Mouse (Mus musculus) skeletal muscle tissue, adult 2 months (tissue): ENCODE measurements around the gene Slc32a1.

ENCODE experiments used
- DNase-seq: peaks from one replicate; pipeline ENCODE4 v3.0.0-alpha.2; 2012; ENCODE audit warnings: low read depth, low spot score

Gene Slc32a1

GRCm38 (mm10) chr2:158612671-158613250, 2.2 kb downstream of the Slc32a1 start:
- DNase-seq: no peak

GRCm38 (mm10) chr2:158613541-158614417, 3.2 kb downstream of the Slc32a1 start:
- DNase-seq: no peak

GRCm38 (mm10) chr2:158614418-158614955, 3.9 kb downstream of the Slc32a1 start:
- no peak for DNase-seq

- DNase-seq: no peak
Observed at GRCm38 (mm10) chr2:158615161-158615680, 4.7 kb downstream of the Slc32a1 start.

DNA sequence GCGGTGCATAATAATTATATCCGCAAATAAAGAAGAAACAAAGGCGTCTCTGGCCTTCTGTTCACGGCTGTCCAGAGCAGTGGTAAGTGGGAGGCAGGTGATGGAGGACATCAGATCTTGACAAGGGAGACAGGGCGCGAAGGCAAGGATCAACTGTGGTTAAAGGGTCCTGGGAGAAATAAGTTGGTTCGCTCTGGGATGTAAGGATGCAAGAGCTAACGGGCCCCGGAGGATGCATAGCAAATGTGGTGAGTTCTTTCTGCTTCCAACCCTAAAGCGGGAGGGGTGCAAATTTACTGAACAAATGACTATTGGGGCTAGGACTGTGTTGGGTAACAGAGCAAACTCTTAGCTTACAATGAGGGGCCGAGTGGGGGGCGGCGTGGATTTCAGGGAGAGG, 5.1 kb downstream of the Slc32a1 start:
- no peak for DNase-seq

DNA sequence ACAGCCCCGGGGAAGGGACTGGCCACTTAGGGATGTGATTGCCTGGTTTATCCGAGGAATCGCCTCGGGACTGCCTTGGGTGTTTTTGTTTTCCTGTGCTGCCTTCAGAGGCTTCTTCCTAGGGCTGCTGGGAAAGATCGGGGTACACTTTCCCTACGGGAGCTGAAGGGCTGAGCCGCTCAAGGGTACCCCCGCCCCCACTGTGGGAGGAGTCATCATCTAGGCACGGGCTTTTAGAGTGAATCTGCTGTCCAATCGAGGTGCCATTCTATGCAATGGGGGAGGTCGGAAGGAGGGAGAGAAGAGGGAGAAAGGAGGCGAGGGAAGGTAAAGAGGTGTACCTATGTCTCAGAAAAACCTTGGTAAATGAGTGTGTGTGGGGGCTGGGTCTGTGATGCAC, 5.7 kb downstream of the Slc32a1 start:
- no peak for DNase-seq

DNA sequence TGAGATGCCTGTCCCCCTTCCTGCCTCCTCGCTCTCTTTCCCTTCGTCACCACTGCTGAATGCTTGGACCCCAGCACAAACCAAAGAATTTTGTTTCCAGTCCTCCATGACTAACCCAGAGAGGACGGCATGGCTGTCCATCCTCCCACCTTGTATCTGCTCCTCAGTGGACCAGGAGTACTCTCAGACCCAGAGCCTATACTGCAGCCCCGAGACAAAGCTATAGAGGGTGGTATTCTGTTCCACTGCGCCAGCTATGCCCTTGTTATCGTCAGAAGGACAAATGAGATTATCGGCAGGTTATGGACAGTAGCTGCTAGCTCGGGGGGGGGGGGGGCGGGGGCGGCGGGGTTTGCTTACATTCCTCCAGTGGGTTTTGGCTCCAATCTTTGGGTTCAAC, 6.2 kb downstream of the Slc32a1 start:
- no peak for DNase-seq

DNA sequence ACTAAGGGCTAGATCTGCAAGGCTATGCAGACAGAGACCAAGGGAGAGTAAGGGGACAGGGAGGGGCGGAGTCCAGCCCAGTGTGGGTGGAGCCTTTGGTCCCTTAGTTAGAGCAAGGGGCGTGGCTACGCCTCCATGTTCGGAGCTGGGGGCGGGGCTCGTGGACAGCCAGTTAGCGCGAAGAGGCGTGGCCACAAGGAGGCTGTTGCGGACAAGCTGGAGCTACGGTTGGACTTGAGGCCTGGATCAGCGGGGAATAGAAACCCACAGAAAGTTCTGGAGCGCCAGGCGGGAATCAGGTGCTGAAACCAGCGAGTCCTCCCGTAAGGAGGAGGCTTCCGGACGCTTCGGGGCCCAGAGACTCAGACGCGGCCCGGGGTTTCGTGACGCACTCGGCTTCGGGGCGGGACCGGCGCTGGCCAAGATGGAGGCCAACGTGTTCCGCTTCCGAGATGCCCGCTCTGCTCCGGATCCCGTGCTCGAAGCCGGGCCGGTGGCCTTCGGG, 14.2 kb downstream of the Slc32a1 start, which contains the start of gene Actr5:
Gene Actr5, plus strand, starts transcription at position 171 of the 505 bp plus-strand sequence.
- DNase-seq: peak; percentile 88

DNA sequence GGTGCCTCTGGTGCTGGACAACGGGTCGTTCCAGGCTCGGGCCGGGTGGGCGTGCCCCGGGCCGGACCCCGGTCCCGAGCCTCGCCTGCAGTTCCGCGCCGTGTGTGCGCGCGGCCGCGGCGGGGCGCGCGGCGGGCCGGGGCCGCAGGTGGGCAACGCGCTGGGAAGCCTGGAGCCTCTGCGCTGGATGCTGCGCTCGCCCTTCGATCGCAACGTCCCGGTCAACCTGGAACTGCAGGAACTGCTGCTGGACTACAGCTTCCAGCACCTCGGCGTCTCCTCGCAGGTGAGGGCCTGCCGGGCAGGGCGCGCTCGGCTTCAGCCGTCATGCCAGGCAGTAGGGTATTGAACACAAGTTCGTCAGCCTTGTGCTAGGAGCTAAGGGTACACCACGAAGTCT, 14.7 kb downstream of the Slc32a1 start:
- DNase-seq: no peak

DNA sequence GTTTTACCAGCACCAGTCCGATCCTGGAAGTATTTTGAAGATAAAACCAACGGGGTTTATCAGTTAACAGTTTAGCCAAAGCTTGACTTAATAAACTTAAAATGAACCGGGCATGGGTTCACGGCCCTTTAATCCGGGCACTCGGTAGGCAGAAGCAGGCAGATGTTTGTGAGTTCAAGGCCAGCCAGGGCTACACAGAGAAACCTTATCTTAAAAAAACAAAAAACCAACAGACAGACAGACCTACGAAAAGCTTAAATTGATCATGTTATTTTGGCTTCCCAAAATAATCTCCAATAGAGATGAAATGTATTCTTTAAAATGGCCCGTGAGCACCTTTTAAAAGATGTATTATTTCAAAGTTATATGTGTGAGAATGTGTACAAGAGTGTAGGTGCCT, 15.1 kb downstream of the Slc32a1 start:
- DNase-seq: no peak

DNA sequence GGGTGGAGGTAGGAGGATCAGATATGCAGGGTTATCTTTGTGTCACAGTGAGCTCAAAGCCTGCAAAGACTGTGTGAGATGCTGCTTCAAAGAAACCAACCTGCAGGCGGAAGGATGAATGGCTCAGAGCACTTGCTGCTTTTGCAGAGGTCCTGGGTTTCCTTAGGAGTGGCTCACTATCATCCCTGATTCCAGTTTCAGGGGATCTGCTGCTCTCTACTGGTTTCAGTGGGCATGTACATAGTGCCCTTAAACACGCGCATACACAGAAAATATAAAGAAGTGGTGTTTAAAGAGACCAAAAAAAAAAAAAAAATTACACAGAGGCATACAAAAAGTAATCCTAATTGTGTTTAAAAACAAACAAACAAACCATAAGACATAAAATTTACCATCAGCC, 18.3 kb downstream of the Slc32a1 start:
- DNase-seq: no peak

GRCm38 (mm10) chr2:158629414-158629813, 18.8 kb downstream of the Slc32a1 start:
- no peak for DNase-seq

GRCm38 (mm10) chr2:158631873-158632272, 21.3 kb downstream of the Slc32a1 start:
- no peak for DNase-seq

- DNase-seq: no peak
Observed at GRCm38 (mm10) chr2:158641869-158642268, 31.3 kb downstream of the Slc32a1 start.

- DNase-seq: no peak
Observed at GRCm38 (mm10) chr2:158642587-158642986, 32.0 kb downstream of the Slc32a1 start.

GRCm38 (mm10) chr2:158643791-158644190, 33.2 kb downstream of the Slc32a1 start:
- no peak for DNase-seq

DNA sequence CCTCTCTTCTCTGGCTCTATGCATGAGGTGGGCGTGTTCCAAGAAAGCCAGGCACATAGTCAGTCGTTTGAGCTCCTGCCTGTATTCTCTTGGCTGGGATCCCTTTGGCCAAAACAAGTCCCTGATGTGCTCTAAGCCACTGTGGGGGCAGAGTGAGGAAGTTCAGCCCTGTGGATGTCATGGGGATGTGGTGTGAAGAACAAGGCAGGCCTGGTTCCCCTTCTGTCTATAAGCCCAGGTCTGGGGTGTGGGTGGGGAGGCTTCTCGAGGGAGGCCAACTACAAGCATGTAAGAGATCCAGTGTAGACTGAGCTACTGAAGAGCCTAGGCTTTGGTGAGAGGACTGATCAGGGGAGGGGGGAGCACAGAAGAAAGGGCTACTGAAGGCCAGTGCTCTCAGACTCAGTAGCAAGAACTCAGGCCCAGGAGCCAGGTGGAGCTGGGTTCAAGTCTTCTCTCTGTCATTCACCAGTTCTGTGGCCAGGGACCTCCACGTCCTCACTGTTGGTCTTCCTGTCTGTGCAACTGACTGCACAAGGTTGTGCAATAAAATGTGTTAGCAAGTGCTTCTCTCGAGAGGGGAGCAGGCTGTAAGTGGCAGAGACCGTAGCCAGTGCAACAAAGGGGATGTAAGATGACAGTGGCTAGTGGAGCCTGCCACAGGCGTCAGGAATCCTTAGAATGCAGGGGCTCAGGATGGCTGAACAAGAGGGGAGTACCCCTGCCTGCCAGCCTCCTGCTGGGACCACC, 40.8 kb downstream of the Slc32a1 start:
- no peak for DNase-seq

DNA sequence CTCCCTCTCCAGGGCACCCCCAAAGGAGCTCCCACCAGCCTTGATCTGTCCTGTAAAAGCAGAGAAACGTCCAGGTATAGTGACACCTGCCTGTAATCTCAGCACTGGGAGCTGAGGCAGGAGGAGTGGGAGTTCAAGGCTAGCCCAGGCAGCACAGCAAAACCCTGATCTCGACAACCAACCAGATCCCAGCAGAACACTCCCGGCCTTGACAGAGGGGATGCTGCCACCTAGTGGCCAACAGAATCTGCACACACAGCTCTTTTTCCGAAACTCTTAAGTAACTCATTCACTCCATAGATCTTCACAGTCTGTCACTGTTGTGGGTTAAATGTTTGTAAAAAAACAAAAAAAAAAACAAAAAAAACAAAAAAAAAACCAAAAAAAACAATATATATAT, 42.4 kb downstream of the Slc32a1 start:
- DNase-seq: peak; percentile 52

DNA sequence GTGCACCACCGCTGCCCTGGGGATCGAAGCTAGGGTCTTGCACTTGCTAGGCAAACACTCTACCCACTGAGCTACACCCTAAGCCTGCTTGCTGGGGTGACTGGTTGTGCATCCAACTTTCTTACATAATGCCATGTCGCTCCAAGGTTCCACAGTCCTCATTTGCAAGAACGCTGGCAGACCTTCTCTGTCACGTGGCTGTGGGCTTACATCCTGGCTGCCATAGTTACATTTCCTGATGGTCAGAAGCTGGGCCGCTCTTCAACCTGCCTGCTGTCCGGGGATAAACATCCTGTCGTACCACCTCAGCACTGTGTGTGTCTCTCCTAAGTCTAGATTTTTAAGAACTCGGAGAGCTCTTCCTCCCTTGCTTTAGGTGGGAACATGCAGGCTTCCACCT, 44.1 kb downstream of the Slc32a1 start:
- DNase-seq: no peak

- no peak for DNase-seq
Observed at GRCm38 (mm10) chr2:158655806-158656205, 45.2 kb downstream of the Slc32a1 start.

GRCm38 (mm10) chr2:158658822-158659221, 48.3 kb downstream of the Slc32a1 start:
- no peak for DNase-seq

GRCm38 (mm10) chr2:158659346-158659745, 48.8 kb downstream of the Slc32a1 start:
- DNase-seq: no peak
